ENCODE assay signal across 11 mouse cellular contexts in genomic region chr17:73918944-73919381, GRCm38 (mm10). TPM values are rescaled to one million over a fixed set of nuclear protein-coding genes. Genes with fewer than 3 reads are reported as not detected.
DNase-seq lines count a peak whose midpoint lies in the region; ATAC-seq and TF ChIP-seq lines count a peak whose summit lies in the region.
"Had no signal": no experiment of that assay in that cellular context is flagged by ENCODE, and none has a peak within 500 bp of the region (broad histone marks: within the 10 kb centered on the region; RNA-seq: fewer than 3 reads in every experiment).

No protein-coding gene starts in this region.

- H3K9ac ChIP-seq in forebrain, embryonic 16.5 days (replicated peaks; ENCODE audit: low read depth, low read length): no peak overlapping the region
- no peak overlapping the region for H3K9ac ChIP-seq in forebrain, postnatal 0 days
- H3K9ac ChIP-seq in hindbrain, embryonic 16.5 days (ENCODE audit: low read depth, low read length): no peak overlapping the region

- H3K4me3 ChIP-seq in forebrain, embryonic 16.5 days (replicated peaks; ENCODE audit: low read length): no peak overlapping the region
- H3K4me3 ChIP-seq in forebrain, postnatal 0 days (ENCODE audit: low read depth, low read length): no peak overlapping the region
- H3K4me3 ChIP-seq in hindbrain, embryonic 16.5 days (ENCODE audit: low read length): no peak overlapping the region
- H3K4me3 ChIP-seq: gastrocnemius, adult 2 months had no signal

- no peak overlapping the region for H3K4me2 ChIP-seq in forebrain, embryonic 16.5 days (ENCODE audit: low read length)
- no peak overlapping the region for H3K4me2 ChIP-seq in forebrain, postnatal 0 days (ENCODE audit: low read depth)
- H3K4me2 ChIP-seq in hindbrain, embryonic 16.5 days (ENCODE audit: low read length): no peak overlapping the region

- H3K36me3 ChIP-seq in forebrain, embryonic 16.5 days (ENCODE audit: control insufficient read depth, insufficient read depth): no peaks in the 10 kb centered on the region
- no peaks in the 10 kb centered on the region for H3K36me3 ChIP-seq in forebrain, postnatal 0 days (ENCODE audit: insufficient read depth)
- no peaks in the 10 kb centered on the region for H3K36me3 ChIP-seq in hindbrain, embryonic 16.5 days (ENCODE audit: control insufficient read depth, insufficient read depth, low read length)

- intact Hi-C loops in left cerebral cortex, postnatal 14 days (cut with DNase I): no loop called here

- DNase-seq in forebrain, postnatal 0 days: no peak
- DNase-seq in brain, embryonic 14.5 days (ENCODE audit: low read depth): peak; percentile 11
- peak; percentile 24 for DNase-seq in kidney, postnatal 14 days
- no peak for DNase-seq in adipocyte (ENCODE audit: low spot score)
- no peak for DNase-seq in left cerebral cortex, postnatal 14 days (ENCODE audit: low spot score in 2 of 2)
- DNase-seq: embryo, embryonic 11 days; gastrocnemius, adult 2 months; heart, postnatal 36 days had no signal

- ATAC-seq in forebrain, embryonic 16.5 days: peak; percentile 61
- no peak for ATAC-seq in forebrain, postnatal 0 days
- ATAC-seq in hindbrain, embryonic 16.5 days: peak; percentile 61
- no peak for ATAC-seq in erythroid progenitor cell, adult 5-6 weeks (replicated peaks; ENCODE audit: low FRiP score, poor library complexity, severe bottlenecking)

- H3K27me3 ChIP-seq in forebrain, embryonic 16.5 days (replicated peaks; ENCODE audit: control insufficient read depth, insufficient read depth, low read length): no peaks in the 10 kb centered on the region
- H3K27me3 ChIP-seq in forebrain, postnatal 0 days (ENCODE audit: insufficient read depth, low read length): no peaks in the 10 kb centered on the region
- no peaks in the 10 kb centered on the region for H3K27me3 ChIP-seq in hindbrain, embryonic 16.5 days (replicated peaks; ENCODE audit: control insufficient read depth, insufficient read depth, low read length)

- WGBS in forebrain, embryonic 16.5 days: 64% methylated on average over 7 of the region's 7 CpGs
- WGBS in forebrain, postnatal 0 days: 63% methylated on average over 7 of the region's 7 CpGs
- WGBS in hindbrain, embryonic 16.5 days: 60% methylated on average over 7 of the region's 7 CpGs

- TF ChIP-seq POLR2A in brain, embryonic 14.5 days (IDR thresholded peaks at IDR 0.05; ENCODE audit: borderline replicate concordance, extremely low read depth, insufficient read depth, insufficient read length, poor library complexity, severe bottlenecking): no peak

- H3K27ac ChIP-seq in forebrain, embryonic 16.5 days (ENCODE audit: low read length): no peak overlapping the region
- H3K27ac ChIP-seq in forebrain, postnatal 0 days (ENCODE audit: low read depth, low read length): no peak overlapping the region
- no peak overlapping the region for H3K27ac ChIP-seq in hindbrain, embryonic 16.5 days (ENCODE audit: low read depth, low read length)
- H3K27ac ChIP-seq: gastrocnemius, adult 2 months had no signal

- H3K9me3 ChIP-seq in forebrain, embryonic 16.5 days (ENCODE audit: control insufficient read depth, low read length): no peaks in the 10 kb centered on the region
- H3K9me3 ChIP-seq in forebrain, postnatal 0 days (ENCODE audit: low read length): no peaks in the 10 kb centered on the region
- no peaks in the 10 kb centered on the region for H3K9me3 ChIP-seq in hindbrain, embryonic 16.5 days (ENCODE audit: control insufficient read depth, low read length)

- TF ChIP-seq CTCF in forebrain, postnatal 0 days (IDR thresholded peaks at IDR 0.05; ENCODE audit: low read depth): no peak
- no peak for TF ChIP-seq CTCF in brain, embryonic 14.5 days (IDR thresholded peaks at IDR 0.05; ENCODE audit: borderline replicate concordance, extremely low read depth, insufficient read depth, insufficient read length)

- no peaks in the 10 kb centered on the region for H3K4me1 ChIP-seq in forebrain, embryonic 16.5 days (replicated peaks; ENCODE audit: control insufficient read depth, insufficient read depth, low read length)
- H3K4me1 ChIP-seq in forebrain, postnatal 0 days (ENCODE audit: insufficient read depth): no peaks in the 10 kb centered on the region
- no peaks in the 10 kb centered on the region for H3K4me1 ChIP-seq in hindbrain, embryonic 16.5 days (ENCODE audit: control insufficient read depth, insufficient read depth, low read depth, low read length)

RNA-seq across cellular contexts. Expression of gene Xdh, which starts 31.0 kb away (rescaled TPM):
- 0.29 and 0.47 TPM in 2 replicates for polyA plus RNA-seq in forebrain, embryonic 16.5 days (2015; fragmentation: Nextera tagmentation; extraction: Ambion mirVana)
- total RNA-seq in forebrain, postnatal 0 days (2014; rRNA removed): 0.24 and 0.62 TPM in 2 replicates
- 0.13 and 0.26 TPM in 2 replicates for polyA plus RNA-seq in forebrain, postnatal 0 days (2015; fragmentation: Nextera tagmentation; extraction: Ambion mirVana)
- polyA plus RNA-seq in brain, embryonic 14.5 days (2012; rRNA removed): 0.16 and 0.36 TPM in 2 replicates
- 0.28 and 0.30 TPM in 2 replicates for polyA plus RNA-seq in hindbrain, embryonic 16.5 days (2015; fragmentation: Nextera tagmentation; extraction: Ambion mirVana)
- 11.3 and 30.3 TPM in 2 replicates for total RNA-seq in erythroid progenitor cell, adult 5-6 weeks (2015; ENCODE audit: low replicate concordance)
- 9.5 and 9.6 TPM in 2 replicates for total RNA-seq in erythroid progenitor cell, adult 5-6 weeks (2017; ENCODE audit: low replicate concordance)
- total RNA-seq in left cerebral cortex, postnatal 14 days (2021): under 1 TPM; 0.77 to 0.99 TPM

Comparison
In these comparisons a context has a peak if more than half of its experiments do, and no peak if none do; other contexts are left out.
1. ATAC-seq: peak in forebrain, embryonic 16.5 days (single experiment) and hindbrain, embryonic 16.5 days (single experiment); none in forebrain, postnatal 0 days (single experiment) and erythroid progenitor cell, adult 5-6 weeks (single experiment).
2. DNase-seq: peak in brain, embryonic 14.5 days (single experiment) and kidney, postnatal 14 days (single experiment); none in forebrain, postnatal 0 days (single experiment), adipocyte (single experiment) and left cerebral cortex, postnatal 14 days (0 of 2).